Mouse (Mus musculus): ENCODE data around the gene Dnajc25. TPM values are rescaled to one million over a fixed set of nuclear protein-coding genes. Genes with fewer than 3 reads are reported as not detected.
A peak's percentile ranks its signal among the peaks of the same experiment; 100 is the strongest.

Dnajc25 gene
- polyA plus RNA-seq, 1 experiment from 2014 or later: 13.7 TPM

GRCm38 (mm10) chr4:58995251-58995693 lies 410 bp downstream of the Dnajc25 start:
- no peak for ATAC-seq (ENCODE audit: insufficient number of reproducible peaks, insufficient read depth, low FRiP score, low read depth)
- Histone ChIP-seq H3K27ac (replicated peaks in 1 of 2; ENCODE audit: control insufficient read depth in 1 of 2, insufficient read depth in 1 of 2, low read depth in 2 of 2, low read length in 2 of 2) (no peak overlapping the region), H3K9me3 (ENCODE audit: control insufficient read depth, low read length) (no peaks in the 10 kb centered on the region), H3K36me3 (ENCODE audit: control insufficient read depth, insufficient read depth, low read length) (no peaks in the 10 kb centered on the region), H3K27me3 (ENCODE audit: control insufficient read depth, insufficient read depth, low read length) (no peaks in the 10 kb centered on the region), H3K4me3 (ENCODE audit: control insufficient read depth in 1 of 2, insufficient read depth in 1 of 2, low read depth in 1 of 2, low read length in 2 of 2) (no peak overlapping the region), H3K4me1 (ENCODE audit: control insufficient read depth in 2 of 2, insufficient read depth in 2 of 2, low read length in 2 of 2) (peaks cover 3 to 5% of the 10 kb centered on the region in 2 experiments), H3K9ac (ENCODE audit: low read length) (no peak overlapping the region), H3K4me2 (ENCODE audit: low read length) (no peak overlapping the region)
- 56% methylated on average over 8 of the region's 8 CpGs for WGBS

- no peak overlapping the region for H3K4me3 ChIP-seq (ENCODE audit: control insufficient read depth in 1 of 2, insufficient read depth in 1 of 2, low read depth in 1 of 2, low read length in 2 of 2)
- H3K4me2 ChIP-seq (ENCODE audit: low read length): no peak overlapping the region
- peaks cover 2 to 5% of the 10 kb centered on the region in 2 experiments for H3K4me1 ChIP-seq (ENCODE audit: control insufficient read depth in 2 of 2, insufficient read depth in 2 of 2, low read length in 2 of 2)
- H3K27ac ChIP-seq (replicated peaks in 1 of 2; ENCODE audit: control insufficient read depth in 1 of 2, insufficient read depth in 1 of 2, low read depth in 2 of 2, low read length in 2 of 2): no peak overlapping the region
- H3K36me3 ChIP-seq (ENCODE audit: control insufficient read depth, insufficient read depth, low read length): no peaks in the 10 kb centered on the region
- 38% methylated on average over 5 of the region's 5 CpGs for WGBS
- H3K9ac ChIP-seq (ENCODE audit: low read length): no peak overlapping the region
- H3K27me3 ChIP-seq (ENCODE audit: control insufficient read depth, insufficient read depth, low read length): no peaks in the 10 kb centered on the region
- no peaks in the 10 kb centered on the region for H3K9me3 ChIP-seq (ENCODE audit: control insufficient read depth, low read length)
- ATAC-seq (ENCODE audit: insufficient number of reproducible peaks, insufficient read depth, low FRiP score, low read depth): no peak
These were observed 2.2 kb downstream of the Dnajc25 start for GRCm38 (mm10) chr4:58997081-58997480.

DNA sequence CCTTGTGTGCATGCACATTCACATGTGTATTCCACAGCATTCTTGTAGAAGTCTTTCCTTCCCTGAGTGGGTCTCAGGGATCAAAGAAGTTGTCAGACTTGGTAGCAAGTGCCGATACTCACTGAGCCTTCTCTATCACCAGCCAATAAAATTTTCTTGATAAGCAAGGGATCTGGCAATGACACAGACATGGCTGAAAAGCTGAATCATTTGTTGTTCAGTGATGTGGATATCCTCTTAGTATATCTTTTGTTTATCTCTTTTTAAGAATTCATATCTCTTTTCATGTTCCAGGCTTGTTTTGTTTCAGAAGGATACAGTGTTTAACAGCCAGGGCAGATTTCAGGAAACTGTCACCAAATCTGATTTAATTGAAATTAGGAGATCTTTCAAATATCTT lies 3.8 kb downstream of the Dnajc25 start:
- Histone ChIP-seq H3K9ac (ENCODE audit: low read length) (no peak overlapping the region), H3K27ac (replicated peaks in 1 of 2; ENCODE audit: control insufficient read depth in 1 of 2, insufficient read depth in 1 of 2, low read depth in 2 of 2, low read length in 2 of 2) (no peak overlapping the region), H3K4me2 (ENCODE audit: low read length) (no peak overlapping the region), H3K4me3 (ENCODE audit: control insufficient read depth in 1 of 2, insufficient read depth in 1 of 2, low read depth in 1 of 2, low read length in 2 of 2) (no peak overlapping the region), H3K27me3 (ENCODE audit: control insufficient read depth, insufficient read depth, low read length) (no peaks in the 10 kb centered on the region), H3K36me3 (ENCODE audit: control insufficient read depth, insufficient read depth, low read length) (no peaks in the 10 kb centered on the region), H3K4me1 (ENCODE audit: control insufficient read depth in 2 of 2, insufficient read depth in 2 of 2, low read length in 2 of 2) (peaks cover 2 to 5% of the 10 kb centered on the region in 2 experiments; a peak in 3 of 4 replicates), H3K9me3 (ENCODE audit: control insufficient read depth, low read length) (no peaks in the 10 kb centered on the region)
- ATAC-seq (ENCODE audit: insufficient number of reproducible peaks, insufficient read depth, low FRiP score, low read depth): no peak
- 70% methylated on average over 1 of the region's 1 CpGs for WGBS

DNA sequence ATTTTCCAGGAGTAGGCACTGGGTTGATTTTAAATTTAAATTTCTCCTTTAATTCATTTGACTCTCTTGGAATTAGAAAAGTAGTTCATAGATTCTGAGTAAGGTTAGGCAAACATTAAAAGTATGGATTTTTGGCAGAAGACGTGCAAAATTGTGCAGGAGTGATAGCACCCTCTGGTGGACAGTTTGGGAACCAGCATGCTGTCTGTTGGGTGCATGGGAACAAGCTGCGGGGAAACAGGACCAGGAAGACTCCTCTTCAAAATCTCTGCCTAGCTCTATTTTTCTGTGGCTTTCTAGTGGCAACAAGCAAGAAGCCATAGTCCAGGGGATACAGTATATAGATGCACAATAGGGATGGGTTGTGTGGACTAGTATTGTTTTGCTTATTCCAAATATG lies 4.8 kb downstream of the Dnajc25 start:
- Histone ChIP-seq H3K9ac (ENCODE audit: low read length) (no peak overlapping the region), H3K4me1 (ENCODE audit: control insufficient read depth in 2 of 2, insufficient read depth in 2 of 2, low read length in 2 of 2) (peaks cover 4 to 15% of the 10 kb centered on the region in 2 experiments; a peak in 3 of 4 replicates), H3K4me2 (ENCODE audit: low read length) (no peak overlapping the region), H3K4me3 (ENCODE audit: control insufficient read depth in 1 of 2, insufficient read depth in 1 of 2, low read depth in 1 of 2, low read length in 2 of 2) (no peak overlapping the region), H3K9me3 (ENCODE audit: control insufficient read depth, low read length) (no peaks in the 10 kb centered on the region), H3K27me3 (ENCODE audit: control insufficient read depth, insufficient read depth, low read length) (no peaks in the 10 kb centered on the region), H3K27ac (replicated peaks in 1 of 2; ENCODE audit: control insufficient read depth in 1 of 2, insufficient read depth in 1 of 2, low read depth in 2 of 2, low read length in 2 of 2) (no peak overlapping the region), H3K36me3 (ENCODE audit: control insufficient read depth, insufficient read depth, low read length) (no peaks in the 10 kb centered on the region)
- 15% methylated on average over 2 of the region's 2 CpGs for WGBS
- no peak for ATAC-seq (ENCODE audit: insufficient number of reproducible peaks, insufficient read depth, low FRiP score, low read depth)

- H3K4me1 ChIP-seq (ENCODE audit: control insufficient read depth in 2 of 2, insufficient read depth in 2 of 2, low read length in 2 of 2): peaks cover 5 to 25% of the 10 kb centered on the region in 2 experiments; a peak in 3 of 4 replicates
- no peaks in the 10 kb centered on the region for H3K9me3 ChIP-seq (ENCODE audit: control insufficient read depth, low read length)
- H3K4me2 ChIP-seq (ENCODE audit: low read length): no peak overlapping the region
- WGBS: 0% methylated on average over 2 of the region's 2 CpGs
- ATAC-seq (ENCODE audit: insufficient number of reproducible peaks, insufficient read depth, low FRiP score, low read depth): no peak
- no peaks in the 10 kb centered on the region for H3K36me3 ChIP-seq (ENCODE audit: control insufficient read depth, insufficient read depth, low read length)
- no peak overlapping the region for H3K4me3 ChIP-seq (ENCODE audit: control insufficient read depth in 1 of 2, insufficient read depth in 1 of 2, low read depth in 1 of 2, low read length in 2 of 2)
- H3K27ac ChIP-seq (replicated peaks in 1 of 2; ENCODE audit: control insufficient read depth in 1 of 2, insufficient read depth in 1 of 2, low read depth in 2 of 2, low read length in 2 of 2): no peak overlapping the region
- no peaks in the 10 kb centered on the region for H3K27me3 ChIP-seq (ENCODE audit: control insufficient read depth, insufficient read depth, low read length)
- H3K9ac ChIP-seq (ENCODE audit: low read length): no peak overlapping the region
These were observed 5.8 kb downstream of the Dnajc25 start for GRCm38 (mm10) chr4:59000614-59001013.

- Histone ChIP-seq H3K4me1 (ENCODE audit: control insufficient read depth in 2 of 2, insufficient read depth in 2 of 2, low read length in 2 of 2) (peaks cover 8 to 22% of the 10 kb centered on the region in 2 experiments), H3K27me3 (ENCODE audit: control insufficient read depth, insufficient read depth, low read length) (no peaks in the 10 kb centered on the region), H3K4me3 (ENCODE audit: control insufficient read depth in 1 of 2, insufficient read depth in 1 of 2, low read depth in 1 of 2, low read length in 2 of 2) (peak within 1 kb of the TSS; percentile 74 to 82), H3K9me3 (ENCODE audit: control insufficient read depth, low read length) (no peaks in the 10 kb centered on the region), H3K9ac (ENCODE audit: low read length) (peak within 1 kb of the TSS; percentile 88), H3K27ac (replicated peaks in 1 of 2; ENCODE audit: control insufficient read depth in 1 of 2, insufficient read depth in 1 of 2, low read depth in 2 of 2, low read length in 2 of 2) (peak within 1 kb of the TSS; percentile 64 to 87; a peak in 3 of 4 replicates), H3K36me3 (ENCODE audit: control insufficient read depth, insufficient read depth, low read length) (no peaks in the 10 kb centered on the region), H3K4me2 (ENCODE audit: low read length) (peak within 1 kb of the TSS; percentile 92)
- under 1% methylated on average over 80 of the region's 89 CpGs for WGBS
- ATAC-seq (ENCODE audit: insufficient number of reproducible peaks, insufficient read depth, low FRiP score, low read depth): peak; percentile 95
These were observed 8.3 kb downstream of the Dnajc25 start, which contains the start of gene Gm20503 for GRCm38 (mm10) chr4:59002948-59003805. TSS of gene Gm20503 (plus strand) at chr4:59003210.

DNA sequence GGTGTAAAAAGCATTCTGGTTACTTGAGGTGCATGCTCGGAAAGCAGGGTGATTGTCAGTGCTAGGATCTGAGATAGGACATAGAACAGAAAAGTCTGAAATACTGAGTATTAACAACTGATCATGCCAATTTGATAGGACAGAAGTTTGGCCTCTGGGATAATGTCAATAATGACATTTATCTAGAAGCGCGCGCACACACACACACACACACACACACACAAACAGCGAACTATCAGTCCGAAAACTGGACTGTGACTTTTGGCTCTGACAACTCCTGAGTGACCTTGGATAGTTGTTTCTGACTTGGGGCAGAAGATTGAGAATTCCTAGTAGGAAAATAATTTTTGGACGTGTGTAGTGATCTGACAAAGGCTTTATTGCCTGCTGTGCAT lies 8.9 kb downstream of the Dnajc25 start:
- no peak for ATAC-seq (ENCODE audit: insufficient number of reproducible peaks, insufficient read depth, low FRiP score, low read depth)
- peak overlapping the region; percentile 88 for H3K9ac ChIP-seq (ENCODE audit: low read length)

More for the DNA sequence above, 8.9 kb downstream of the Dnajc25 start:
- 22% methylated on average over 7 of the region's 7 CpGs for WGBS
- Histone ChIP-seq H3K4me2 (ENCODE audit: low read length) (peak overlapping the region; percentile 92), H3K4me1 (ENCODE audit: control insufficient read depth in 2 of 2, insufficient read depth in 2 of 2, low read length in 2 of 2) (peaks cover 8 to 22% of the 10 kb centered on the region in 2 experiments), H3K27me3 (ENCODE audit: control insufficient read depth, insufficient read depth, low read length) (no peaks in the 10 kb centered on the region), H3K9me3 (ENCODE audit: control insufficient read depth, low read length) (no peaks in the 10 kb centered on the region), H3K4me3 (ENCODE audit: control insufficient read depth in 1 of 2, insufficient read depth in 1 of 2, low read depth in 1 of 2, low read length in 2 of 2) (peak overlapping the region; percentile 74 to 82), H3K27ac (replicated peaks in 1 of 2; ENCODE audit: control insufficient read depth in 1 of 2, insufficient read depth in 1 of 2, low read depth in 2 of 2, low read length in 2 of 2) (peak overlapping the region in 1 of 2 experiments; percentile 87; a peak in 1 of 4 replicates), H3K36me3 (ENCODE audit: control insufficient read depth, insufficient read depth, low read length) (no peaks in the 10 kb centered on the region)
